Mouse (Mus musculus): ENCODE measurements around the gene Carm1. TPM values are rescaled to one million over a fixed set of nuclear protein-coding genes. Genes with fewer than 3 reads are reported as not detected.

Gene Carm1
- polyA plus RNA-seq, 1 experiment from 2014 or later, result 59.6 TPM

MicroRNAs encoded within 50 kb of the gene (microRNA counts, 519-probe panel; counts per million panel counts)
- not detected for microRNA mmu-miR-1946b

Small RNAs within 50 kb of the gene (microRNA-seq; reads per million reads assigned to microRNA genes)
- not detected for gene Mir1946b

Other genes starting within 250 kb of the Carm1 start
- 2.0 and 6.1 TPM in 2 replicates for gene Ap1m2, start 234.6 kb upstream of the Carm1 start, polyA plus RNA-seq (2016; fragmentation: Nextera tagmentation; extraction: Ambion mirVana)
- 69.2 and 70.4 TPM in 2 replicates for gene Slc44a2, start 226.2 kb upstream of the Carm1 start, polyA plus RNA-seq (2016; fragmentation: Nextera tagmentation; extraction: Ambion mirVana)
- gene Ilf3, start 179.0 kb upstream of the Carm1 start, polyA plus RNA-seq (2016; fragmentation: Nextera tagmentation; extraction: Ambion mirVana), result 166 and 197 TPM in 2 replicates
- gene Qtrt1, start 135.1 kb upstream of the Carm1 start, polyA plus RNA-seq (2016; fragmentation: Nextera tagmentation; extraction: Ambion mirVana), result 38.9 and 51.3 TPM in 2 replicates
- gene Dnm2, start 122.0 kb upstream of the Carm1 start, polyA plus RNA-seq (2016; fragmentation: Nextera tagmentation; extraction: Ambion mirVana), result 81.6 and 92.1 TPM in 2 replicates
- 119 and 134 TPM in 2 replicates for gene Tmed1, start 36.6 kb upstream of the Carm1 start, polyA plus RNA-seq (2016; fragmentation: Nextera tagmentation; extraction: Ambion mirVana)
- gene AB124611, start 20.7 kb upstream of the Carm1 start, polyA plus RNA-seq (2016; fragmentation: Nextera tagmentation; extraction: Ambion mirVana), result 1.3 and 2.5 TPM in 2 replicates
- gene Timm29, start 45.8 kb downstream of the Carm1 start, polyA plus RNA-seq (2016; fragmentation: Nextera tagmentation; extraction: Ambion mirVana), result 27.4 and 33.3 TPM in 2 replicates
- gene Yipf2, start 45.9 kb downstream of the Carm1 start, polyA plus RNA-seq (2016; fragmentation: Nextera tagmentation; extraction: Ambion mirVana), result 17.1 and 22.8 TPM in 2 replicates
- gene Smarca4, start 69.3 kb downstream of the Carm1 start, polyA plus RNA-seq (2016; fragmentation: Nextera tagmentation; extraction: Ambion mirVana), result 91.1 and 113 TPM in 2 replicates
- 36.6 and 42.9 TPM in 2 replicates for gene Ldlr, start 176.6 kb downstream of the Carm1 start, polyA plus RNA-seq (2016; fragmentation: Nextera tagmentation; extraction: Ambion mirVana)
- 112 and 160 TPM in 2 replicates for gene Spc24, start 213.4 kb downstream of the Carm1 start, polyA plus RNA-seq (2016; fragmentation: Nextera tagmentation; extraction: Ambion mirVana)